Mouse (Mus musculus) heart, postnatal 0 days (tissue): ENCODE results near the gene Gm6034.

Experiments used
- CTCF ChIP-seq: IDR thresholded peaks from 2 replicates; pipeline ENCODE4 v1.5.1; 2016; ENCODE audit warnings: antibody characterized with exemption, control low read depth, low read depth
- EP300 ChIP-seq: IDR thresholded peaks from 2 replicates; pipeline ENCODE4 v1.6.1; 2016; ENCODE audit warnings: antibody characterized with exemption, low read depth

GRCm38 (mm10) chr17:36093936-36094335 lies 51.2 kb downstream of the Gm6034 start:
- TF ChIP-seq CTCF = no peak
- TF ChIP-seq EP300 = no peak
